Mouse (Mus musculus) gastrocnemius, postnatal 36 days (tissue): ENCODE results near the gene Capn8. TPM values are rescaled to one million over a fixed set of nuclear protein-coding genes. Genes with fewer than 3 reads are reported as not detected.
A peak's percentile ranks its signal among the peaks of the same experiment; 100 is the strongest.

Source experiments
- DNase-seq, 2 experiments: peaks; one replicate each; pipeline ENCODE4 v3.0.0; 2022
- intact Hi-C: fragments of 180-260 bp; cut with DNase I; formaldehyde crosslinking; loops from one replicate; pipeline ENCODE4 v1.15.1; 2025
- long read RNA-seq, 2 experiments: library from polyadenylated mRNA; stranded (forward); transcript quantifications; one replicate each; pipeline ENCODE4 v2.0.0; 2021
- total RNA-seq, 2 experiments: library from RNA; stranded (reverse); gene quantifications; 2 replicates each; pipeline ENCODE4 v1.2.3; 2021

Capn8 gene
- total RNA-seq: not detected
- long read RNA-seq, experiment 1: 0 reads
- long read RNA-seq, experiment 2: 0 reads

- intact Hi-C loops: loop anchor here (5.0 kb wide), 1 partner anchor 93 kb away; no protein-coding TSS in a partner anchor
Measured at GRCm38 (mm10) chr1:182564408-182565120, at the start of gene Capn8. Capn8 (plus strand) TSS chr1:182565007.

DNA sequence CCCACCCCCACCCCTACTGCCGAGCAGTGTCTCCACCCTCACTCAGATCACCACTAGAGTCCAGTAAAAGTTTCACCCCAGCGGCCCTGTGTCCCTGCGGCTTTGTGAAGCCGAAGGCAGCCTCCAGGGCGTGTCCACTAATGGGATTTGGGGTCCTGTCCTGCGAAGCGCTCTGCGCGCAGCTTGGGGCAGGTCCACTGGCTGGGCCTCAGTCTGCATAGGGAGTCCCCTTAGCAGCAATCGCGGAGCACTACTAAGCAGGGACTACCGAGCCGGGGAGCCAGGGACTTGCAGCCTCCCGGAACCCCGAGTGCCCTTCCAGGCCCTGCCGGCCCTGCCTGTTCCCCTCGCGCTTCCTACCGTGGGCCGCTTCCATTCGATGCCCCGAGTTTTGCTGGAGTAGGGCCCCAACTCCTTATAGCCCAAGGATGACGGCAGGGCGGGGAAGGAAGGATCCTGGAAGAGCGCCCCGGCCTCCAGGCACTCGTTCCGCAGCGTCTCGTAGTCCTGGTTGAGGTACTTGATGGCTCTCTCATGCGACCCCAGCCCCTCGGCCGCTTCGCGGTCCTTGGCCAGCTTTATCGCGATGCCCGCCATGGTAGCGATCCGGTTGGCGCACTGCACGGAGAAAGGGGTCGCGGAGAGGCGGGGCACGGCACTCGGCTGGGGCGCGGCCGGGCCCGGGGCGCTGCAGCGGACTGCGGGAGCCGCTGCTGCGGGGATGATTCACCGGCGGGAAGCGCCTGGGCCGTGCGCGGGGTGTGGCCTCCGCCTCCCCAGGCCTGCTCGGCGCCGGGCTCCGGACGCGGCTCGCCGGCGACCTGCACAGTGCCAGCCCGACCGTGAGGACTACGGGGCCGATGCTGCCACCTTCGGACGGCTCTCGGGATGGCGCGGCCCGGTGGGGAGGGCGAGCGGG, 47.8 kb upstream of the Capn8 start, which contains the start of gene Capn2:
Gene Capn2 (minus strand): TSS at position 851 of the 919 bp plus-strand sequence.
- intact Hi-C loops: loop anchor here (1.0 kb wide), 1 partner anchor 28 kb away; no protein-coding TSS in a partner anchor
- DNase-seq: peak; percentile 83

More at GRCm38 (mm10) chr1:182564408-182565120, at the start of gene Capn8:
- DNase-seq: no peak

DNA sequence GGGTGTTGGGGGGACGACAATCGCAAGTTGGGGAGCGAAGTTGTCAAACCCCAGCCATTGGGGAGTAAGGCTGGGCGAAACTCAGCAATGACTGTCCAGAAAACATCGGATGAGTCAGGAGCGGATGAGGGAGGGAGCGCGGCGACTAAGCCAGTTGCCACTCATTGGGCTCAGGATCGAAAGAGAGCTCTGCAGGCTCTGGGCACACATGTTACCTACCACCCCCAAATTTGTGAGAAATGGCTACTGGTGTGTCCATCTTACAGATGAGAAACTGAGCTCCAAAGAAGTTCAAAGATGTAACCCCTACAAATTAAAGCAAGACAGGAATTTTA, 47.2 kb upstream of the Capn8 start:
- intact Hi-C loops: loop anchor here (1.0 kb wide), 1 partner anchor 28 kb away; no protein-coding TSS in a partner anchor
- DNase-seq: no peak

GRCm38 (mm10) chr1:182518143-182518680, 46.6 kb upstream of the Capn8 start:
- DNase-seq: no peak
- intact Hi-C loops: no loop called here

DNA sequence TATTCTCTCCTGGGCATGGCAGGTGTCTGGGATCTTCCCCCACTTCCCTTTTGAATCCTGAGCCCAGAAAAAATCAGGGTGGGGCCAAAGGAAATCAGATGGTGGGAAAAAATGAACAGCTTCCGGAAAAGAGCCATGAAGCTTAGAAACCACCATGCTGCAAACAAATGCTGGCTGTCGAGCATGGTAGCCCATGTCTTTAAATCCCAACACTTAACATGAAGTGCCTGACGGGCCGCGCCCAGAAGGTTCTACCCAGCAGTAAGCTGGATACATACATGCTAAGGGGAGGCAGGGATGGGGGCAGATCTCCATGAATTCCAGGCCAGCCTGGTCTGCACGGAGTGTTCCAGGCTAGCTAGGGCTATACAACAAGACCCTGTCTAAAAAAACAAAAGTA, 46.0 kb upstream of the Capn8 start:
- peak in 1 of 2 experiments; percentile 10 for DNase-seq
- intact Hi-C loops: no loop called here

DNA sequence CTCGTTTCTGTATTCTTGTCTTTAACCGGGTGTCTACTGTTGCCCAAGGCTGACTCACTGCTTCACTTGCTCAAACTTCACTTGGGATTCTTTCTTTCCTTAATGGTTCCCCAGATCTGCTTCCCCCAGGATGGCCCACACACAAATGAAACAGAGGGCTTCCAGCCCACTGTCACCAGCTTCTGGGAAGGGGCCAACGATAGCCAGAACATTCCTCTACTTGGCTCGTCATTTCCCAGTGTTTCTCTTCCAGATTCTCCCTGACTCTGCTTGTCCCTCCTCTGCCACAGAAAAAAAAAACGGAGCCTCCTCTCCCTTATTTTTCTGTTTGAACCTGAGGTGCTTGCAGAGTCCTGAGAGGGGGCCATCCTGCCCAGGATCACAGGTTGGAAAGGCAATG, 45.5 kb upstream of the Capn8 start:
- intact Hi-C loops: no loop called here

GRCm38 (mm10) chr1:182520091-182520937, 44.5 kb upstream of the Capn8 start:
- peak; percentile 65 to 70 for DNase-seq

More for the DNA sequence above, 45.5 kb upstream of the Capn8 start:
- peak in 1 of 2 experiments; percentile 15 for DNase-seq

GRCm38 (mm10) chr1:182520938-182521500, 43.8 kb upstream of the Capn8 start:
- intact Hi-C loops: no loop called here
- DNase-seq: peak in 1 of 2 experiments; percentile 9

More at GRCm38 (mm10) chr1:182520091-182520937, 44.5 kb upstream of the Capn8 start:
- intact Hi-C loops: no loop called here

GRCm38 (mm10) chr1:182522961-182523360, 41.8 kb upstream of the Capn8 start:
- no peak for DNase-seq
- intact Hi-C loops: no loop called here

DNA sequence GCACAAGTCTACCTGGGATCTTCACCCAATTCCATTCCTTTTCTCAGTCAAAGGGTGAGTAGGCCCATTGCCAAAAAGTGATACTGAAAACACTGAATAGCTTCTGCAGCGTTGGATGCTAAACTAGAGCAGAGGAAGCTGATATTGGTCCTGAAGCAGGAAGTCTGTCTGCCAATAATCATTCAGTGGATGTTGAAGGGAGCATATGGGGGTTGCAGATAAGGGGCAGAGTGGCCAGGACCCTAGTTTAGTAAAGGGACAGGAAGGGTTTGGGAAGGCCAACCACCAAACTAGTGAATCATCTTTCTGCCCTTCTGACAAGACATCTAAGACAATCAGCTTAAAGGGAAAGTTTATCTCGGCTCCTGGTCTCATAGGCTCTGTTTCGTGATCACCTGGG, 41.1 kb upstream of the Capn8 start:
- intact Hi-C loops: no loop called here
- no peak for DNase-seq

- intact Hi-C loops: no loop called here
- DNase-seq: no peak
Measured at GRCm38 (mm10) chr1:182525601-182526000, 39.2 kb upstream of the Capn8 start.

DNA sequence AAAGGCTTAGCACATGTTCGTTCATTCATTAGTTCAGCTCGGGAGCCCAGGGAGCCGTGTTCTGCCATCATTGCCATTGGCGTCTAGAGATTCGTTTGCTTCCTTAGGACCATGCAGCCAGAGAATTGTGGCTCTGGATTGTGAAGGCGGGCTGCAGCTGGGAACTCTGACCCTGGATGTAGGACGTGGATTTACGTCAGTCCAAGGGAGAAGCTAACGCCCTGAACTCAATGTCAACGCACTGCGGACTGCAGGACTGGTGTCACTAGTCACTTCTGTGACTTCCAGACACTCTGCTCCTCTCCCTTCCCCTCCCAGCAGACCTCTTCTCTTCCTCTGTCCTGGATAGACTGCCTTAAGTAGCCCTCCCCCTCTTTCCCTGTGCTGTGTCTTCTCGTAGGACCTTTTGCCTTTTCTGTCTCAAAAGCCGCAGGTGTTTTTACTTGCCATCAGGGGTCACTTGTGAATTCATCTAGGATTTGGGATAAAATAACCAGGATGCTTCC, 37.5 kb upstream of the Capn8 start:
- intact Hi-C loops: no loop called here
- no peak for DNase-seq

DNA sequence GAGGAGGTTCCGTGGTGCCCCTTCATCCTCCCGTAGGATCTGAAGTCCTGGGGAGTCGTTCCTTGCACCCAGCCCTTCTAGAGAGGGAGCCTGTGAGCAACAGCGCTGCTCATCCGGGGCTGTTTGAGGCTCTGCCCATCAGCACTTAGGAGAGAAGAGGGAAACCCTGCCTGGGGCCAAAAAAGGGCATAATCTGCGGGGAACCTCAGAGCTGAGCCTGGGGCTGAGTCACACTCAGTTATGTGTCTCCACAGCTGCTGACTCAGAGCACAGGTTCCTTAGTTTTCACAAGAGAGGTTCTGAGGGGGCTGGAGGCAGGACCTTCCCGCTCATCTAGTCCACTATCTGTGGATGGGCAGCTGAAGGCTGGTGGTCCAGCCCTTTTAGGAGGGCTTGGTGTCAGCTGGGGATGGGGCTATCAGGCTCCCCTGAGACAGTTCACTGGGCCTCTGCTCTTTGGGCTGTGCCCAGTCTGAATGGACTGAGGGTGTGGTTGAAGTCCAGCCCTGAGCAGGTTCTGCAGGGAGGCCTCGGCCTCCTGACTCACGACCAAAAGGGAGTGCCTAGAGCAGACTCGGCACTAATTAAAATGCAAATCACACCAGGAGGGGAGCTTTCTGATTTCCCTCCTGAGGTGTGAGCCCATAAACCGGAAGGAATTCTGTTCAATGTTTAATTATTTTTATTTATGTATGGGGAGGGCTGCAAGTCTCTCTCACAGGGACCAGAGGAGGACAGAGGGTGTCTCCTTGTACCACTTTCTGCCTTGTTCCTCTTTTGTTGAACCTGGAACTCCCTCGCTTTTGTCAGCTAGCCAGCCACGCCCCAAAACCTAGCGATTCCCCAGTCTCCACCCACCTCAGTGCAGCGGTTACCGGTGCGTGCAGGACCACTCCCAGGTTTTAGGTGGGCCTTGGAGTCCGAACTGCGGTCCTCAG, 36.6 kb upstream of the Capn8 start:
- intact Hi-C loops: no loop called here
- DNase-seq: peak in 1 of 2 experiments; percentile 32

GRCm38 (mm10) chr1:182533583-182533982, 31.2 kb upstream of the Capn8 start:
- no peak for DNase-seq
- intact Hi-C loops: no loop called here

GRCm38 (mm10) chr1:182535080-182535481, 29.7 kb upstream of the Capn8 start:
- DNase-seq: no peak
- intact Hi-C loops: loop anchor here (5.0 kb wide), 1 partner anchor 158 kb away; no protein-coding TSS in a partner anchor

DNA sequence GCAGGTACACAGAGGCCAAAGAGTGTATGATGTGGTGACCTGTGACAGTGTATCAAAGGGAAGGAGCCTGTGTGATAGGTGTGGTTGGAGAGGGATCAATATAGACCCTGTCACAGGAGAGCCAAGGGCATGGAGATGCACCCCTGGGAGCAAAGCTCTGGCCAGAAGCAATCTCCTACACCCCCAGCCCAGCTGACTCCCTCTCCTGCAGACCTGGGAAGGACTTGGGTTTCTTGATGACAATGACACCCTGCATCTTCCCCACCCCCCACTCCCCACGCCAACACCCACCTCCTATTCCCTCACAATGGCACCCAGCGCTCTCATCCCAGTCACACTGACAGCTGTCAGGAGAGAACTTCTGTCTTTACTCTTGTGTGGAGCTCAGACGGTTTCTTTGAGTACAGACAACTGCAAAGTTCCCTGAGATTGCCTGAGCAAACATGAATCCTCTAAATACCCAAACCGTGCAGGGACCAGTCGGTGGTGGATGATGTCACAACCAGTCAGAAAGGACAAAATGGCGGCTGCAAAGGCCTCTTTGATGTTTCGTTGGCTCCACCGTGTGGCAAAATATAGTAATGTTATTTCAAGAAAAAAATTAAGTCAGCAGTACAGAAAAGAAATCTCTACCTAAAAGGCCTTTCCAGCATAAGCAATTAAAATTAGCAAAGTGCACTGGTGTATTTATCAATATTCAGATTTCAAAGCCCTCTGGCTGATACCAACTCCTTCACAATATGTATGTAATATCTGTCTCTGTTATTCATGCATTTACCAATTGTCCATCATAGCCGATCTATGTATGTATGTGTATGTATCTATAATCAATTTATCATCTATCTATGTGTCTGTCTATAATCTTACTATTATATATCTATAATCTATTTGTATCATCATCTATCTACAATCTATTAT, 25.5 kb upstream of the Capn8 start:
- DNase-seq: peak in 1 of 2 experiments; percentile 49
- intact Hi-C loops: loop anchor here (1.0 to 5.0 kb wide), 2 partner anchors 50 to 162 kb away; no protein-coding TSS in a partner anchor

DNA sequence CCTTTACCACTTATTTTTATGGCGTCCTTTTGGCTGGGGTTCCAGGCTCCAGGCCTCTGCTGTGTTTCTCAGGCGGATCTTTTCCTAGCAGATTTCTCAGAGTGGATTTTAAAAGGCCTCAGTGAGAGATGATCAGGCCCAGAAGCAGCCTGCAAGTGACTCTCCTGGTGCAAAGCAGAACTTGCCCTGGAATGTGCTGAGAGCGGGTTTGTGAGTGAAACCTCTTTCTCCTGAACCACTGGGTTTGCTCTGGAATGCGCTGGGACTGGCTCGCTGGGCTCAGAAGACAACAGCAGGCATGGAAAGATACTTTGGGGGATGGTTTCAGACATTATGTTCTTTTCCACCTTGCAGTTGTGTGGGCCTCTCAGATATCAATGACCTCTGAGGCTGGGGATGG, 22.7 kb upstream of the Capn8 start:
- no peak for DNase-seq
- intact Hi-C loops: no loop called here
